Mouse (Mus musculus): ENCODE results near the gene Serinc5.

GRCm38 (mm10) chr13:92613094-92613493 lies 2.2 kb downstream of the Serinc5 start:
- TF ChIP-seq CTCF (IDR thresholded peaks at IDR 0.05; ENCODE audit: borderline replicate concordance, insufficient read depth, low read length) (no peak), POLR2A (IDR thresholded peaks at IDR 0.05; ENCODE audit: low read depth, low read length) (no peak)
